Mouse (Mus musculus) kidney, postnatal 14 days (tissue): ENCODE results near the gene Gm20489.
A peak's percentile ranks its signal among the peaks of the same experiment; 100 is the strongest.

Experiments used
- DNase-seq: peaks from one replicate; pipeline ENCODE4 v3.0.0; 2022; ENCODE audit warnings: mixed read lengths

Gene Gm20489

DNA sequence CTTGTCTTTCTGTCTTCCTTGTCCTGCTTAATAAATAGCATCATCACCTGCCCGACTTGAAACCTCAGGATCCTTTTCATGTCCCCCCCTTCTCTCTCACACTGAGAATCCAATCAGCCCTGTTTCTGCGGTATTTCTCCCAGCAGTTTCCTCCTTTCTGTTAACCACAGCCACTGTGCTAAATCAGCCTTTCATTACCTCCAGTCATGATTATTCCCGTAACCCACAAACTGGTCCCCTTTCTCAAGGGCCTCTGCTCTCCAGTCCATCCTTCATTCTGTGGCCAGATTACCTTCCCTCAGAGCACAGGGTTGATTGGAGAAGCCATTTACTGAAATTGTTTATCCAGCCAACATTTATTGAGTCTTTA, at the start of gene Gm20489:
Gm20489 (minus strand) TSS at position 269 of the 370 bp plus-strand sequence.
- DNase-seq: no peak

DNA sequence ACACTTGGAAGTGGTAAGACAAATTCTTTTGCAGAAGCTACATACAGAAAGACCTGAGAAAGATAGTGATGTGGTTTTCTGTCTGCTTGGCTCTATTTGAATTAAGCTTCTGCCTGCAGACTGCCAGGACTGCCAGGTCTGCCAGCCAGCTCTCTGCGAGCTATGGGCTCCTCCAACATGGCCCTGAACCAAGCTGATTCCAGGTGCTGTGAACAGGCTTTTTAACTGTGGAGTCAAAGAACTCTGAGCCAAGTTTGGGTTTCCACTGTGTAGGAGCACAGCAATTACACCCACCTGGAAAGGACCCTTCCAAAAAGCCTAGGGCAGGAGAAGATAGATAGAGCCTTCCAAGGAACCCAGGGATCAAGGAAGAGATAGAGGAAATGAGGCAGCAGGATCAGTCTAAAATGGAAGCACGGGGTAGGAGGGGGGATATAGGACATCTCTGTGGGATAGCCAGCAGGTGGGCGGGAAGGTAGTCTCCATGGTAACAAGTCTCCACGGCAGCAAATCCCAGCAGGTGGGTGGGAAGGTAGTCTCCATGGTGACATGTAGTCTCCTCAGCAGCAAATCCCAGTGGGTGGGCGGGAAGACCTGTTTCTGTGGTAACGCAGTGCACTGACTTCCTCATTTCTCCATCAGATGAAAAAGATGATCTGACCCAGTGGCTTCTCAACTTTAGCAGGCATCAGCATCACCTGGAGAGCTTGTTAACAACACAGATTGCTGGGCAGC, 45.0 kb upstream of the Gm20489 start:
- DNase-seq: no peak

DNA sequence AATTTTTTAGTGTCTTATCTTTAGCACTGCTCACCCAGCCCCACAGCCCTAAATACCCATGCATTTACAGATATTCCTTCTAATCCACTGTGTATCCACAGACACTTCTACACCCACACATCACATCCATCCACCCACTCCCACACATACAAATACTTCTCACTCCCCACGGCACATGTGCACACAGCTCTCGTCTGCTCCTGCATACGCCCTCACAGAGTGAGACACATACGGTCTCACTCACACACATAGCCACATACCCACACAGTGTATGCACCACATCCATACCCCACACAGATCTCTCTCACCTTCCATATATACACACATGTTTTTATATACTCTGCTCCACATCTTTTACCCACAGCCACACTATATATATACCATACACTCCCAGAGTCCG, 40.5 kb upstream of the Gm20489 start:
- DNase-seq: no peak

DNA sequence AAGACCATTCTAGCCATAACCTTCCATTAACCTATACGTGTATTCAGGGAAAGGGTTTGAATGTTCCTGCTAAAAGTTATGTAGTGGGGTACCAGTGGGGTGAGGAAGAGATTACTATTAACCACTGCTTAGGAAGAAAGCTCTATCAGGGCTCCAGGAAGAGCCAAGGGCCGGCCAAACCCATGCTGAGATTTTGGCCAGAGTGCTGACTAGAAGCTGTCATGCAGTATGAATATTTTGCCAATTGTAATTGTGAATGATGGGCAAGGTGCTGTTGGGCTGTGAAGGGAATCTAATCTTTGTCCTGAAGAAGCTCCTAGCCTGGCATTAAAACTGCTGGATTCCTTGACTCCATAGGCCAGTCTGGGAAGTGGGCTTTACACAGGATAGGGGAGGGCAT, 35.8 kb upstream of the Gm20489 start:
- no peak for DNase-seq

DNA sequence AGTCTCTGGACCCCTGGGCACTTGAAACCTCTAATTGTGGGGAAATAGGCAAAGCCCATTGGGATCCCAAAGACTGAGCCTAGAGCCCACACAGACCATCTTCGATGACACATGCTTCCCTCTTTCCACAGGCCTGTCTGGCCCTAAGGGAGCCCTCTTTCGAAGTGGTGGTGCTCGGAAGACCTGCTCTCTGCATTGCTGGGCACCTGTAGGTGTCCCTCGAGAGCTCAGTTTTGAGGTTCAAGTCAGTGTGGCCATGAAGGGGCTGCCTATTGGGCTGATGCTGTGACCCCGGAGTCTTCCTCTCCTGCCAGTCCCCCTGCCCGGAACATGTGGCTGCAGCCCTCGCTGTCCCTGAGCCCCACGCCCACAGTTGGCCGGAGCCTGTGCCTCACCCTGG, 32.8 kb upstream of the Gm20489 start:
- DNase-seq: no peak

DNA sequence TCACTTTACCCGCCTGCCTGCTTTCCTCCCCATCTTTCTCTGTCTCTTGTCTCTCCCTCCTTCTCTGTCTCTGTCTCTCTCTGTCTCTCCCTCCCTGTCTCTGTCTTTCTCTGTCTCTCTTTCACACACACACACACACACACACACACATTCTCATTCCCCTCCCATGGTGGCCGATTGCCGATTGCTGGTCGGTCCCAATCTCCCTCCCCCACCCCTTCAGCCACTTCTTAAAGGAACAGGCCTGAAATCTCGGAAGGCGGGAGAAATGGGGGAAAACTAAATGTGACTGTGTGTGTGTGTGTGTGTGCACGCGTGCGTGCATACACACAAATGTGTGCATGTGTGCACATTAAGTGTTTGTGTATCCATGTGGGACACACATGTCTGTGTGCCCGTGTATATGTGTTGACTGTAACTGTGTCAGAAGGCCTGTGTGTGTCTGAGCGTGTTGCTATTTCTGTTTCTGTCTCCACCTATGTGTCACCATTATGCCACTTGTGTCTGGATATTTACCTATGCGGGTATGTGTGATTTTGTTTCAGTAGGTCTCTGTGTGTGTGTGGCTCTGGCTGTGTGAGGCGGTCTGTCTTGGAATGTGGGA, 31.7 kb upstream of the Gm20489 start:
- DNase-seq: no peak

DNA sequence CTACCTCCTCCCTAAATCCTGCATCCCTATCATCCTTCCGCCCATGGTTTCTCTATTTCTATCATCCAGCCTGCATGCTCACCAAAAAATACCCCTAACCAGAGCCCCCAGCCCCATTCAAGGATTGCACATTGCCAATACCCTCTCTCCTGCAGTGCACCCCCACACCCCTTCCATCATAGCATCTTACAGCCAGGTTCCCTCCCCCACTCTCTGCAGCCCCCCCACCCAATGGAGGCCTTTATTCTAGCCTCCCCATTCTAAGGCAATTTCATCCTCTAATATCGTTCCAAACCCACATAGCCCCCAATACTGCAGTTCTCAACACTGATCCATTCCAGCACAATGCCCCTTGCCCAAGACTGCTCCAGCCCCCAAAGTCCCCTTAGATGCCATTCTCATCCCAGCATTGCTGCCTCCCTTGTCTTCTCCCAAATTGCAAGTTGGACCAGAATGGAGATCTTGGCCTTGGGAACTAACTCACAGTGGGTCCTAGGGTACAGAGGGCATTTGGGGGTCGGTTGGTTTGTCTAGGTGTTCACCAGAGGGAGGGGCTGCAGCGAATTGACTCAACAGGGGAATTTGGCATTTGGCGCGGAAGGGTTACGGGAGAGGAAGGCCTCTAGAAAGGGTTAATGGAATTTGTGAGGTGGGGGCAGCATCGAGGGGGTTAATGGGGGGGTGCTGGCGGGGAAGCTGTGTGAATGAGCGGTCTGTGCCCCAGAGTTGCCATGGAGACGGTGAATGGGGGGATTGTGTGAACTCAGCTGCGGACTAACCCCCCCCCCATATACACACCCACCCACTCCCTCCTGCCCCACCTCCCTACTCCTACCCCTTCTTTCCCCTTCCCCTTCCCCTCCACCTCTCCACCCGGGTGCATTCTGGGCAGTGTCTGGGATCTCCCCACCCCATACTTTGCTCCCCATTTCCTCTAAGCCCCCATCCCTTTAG, 30.9 kb upstream of the Gm20489 start:
- DNase-seq: no peak

DNA sequence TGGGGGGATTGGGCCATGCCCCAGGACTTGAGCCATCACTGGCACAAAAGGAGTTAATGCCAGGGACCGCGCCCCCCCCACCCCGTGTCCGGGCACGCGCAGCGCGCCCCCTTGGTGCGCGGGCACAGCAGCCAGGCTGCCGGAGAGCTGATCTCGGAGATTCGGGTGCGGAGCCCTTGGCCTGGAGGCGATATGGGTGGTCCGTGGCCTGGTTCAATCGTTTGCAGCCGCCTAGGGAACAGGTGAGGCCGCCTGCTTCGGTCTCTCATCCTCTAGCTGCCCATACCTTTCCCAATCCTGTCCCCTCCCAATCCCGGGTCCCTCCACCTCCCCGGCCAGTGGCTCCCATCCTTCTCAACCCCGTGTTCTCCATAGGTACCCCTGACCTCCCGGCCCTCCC, 30.2 kb upstream of the Gm20489 start, which contains the start of gene Nlgn3:
Nlgn3 (plus strand) TSS at position 114 of the 400 bp plus-strand sequence.
- no peak for DNase-seq

DNA sequence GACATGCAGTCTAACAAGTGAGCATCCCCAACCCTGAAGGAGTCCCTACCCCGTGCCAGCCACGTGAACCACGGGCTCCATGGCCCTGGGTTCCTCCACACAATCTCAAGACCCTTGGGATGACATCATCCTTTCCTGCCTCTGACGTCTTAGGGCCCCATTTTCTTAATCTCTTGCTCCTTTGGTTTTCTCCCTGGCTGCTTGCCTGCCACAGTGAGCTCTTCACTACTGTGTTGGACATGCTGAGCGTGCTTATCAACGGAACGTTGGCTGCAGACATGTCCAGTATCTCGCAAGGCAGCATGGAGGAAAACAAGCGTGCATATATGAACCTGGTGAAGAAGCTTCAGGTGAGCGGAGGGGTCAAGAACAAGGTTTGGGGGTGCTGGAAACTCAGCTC, 21.3 kb upstream of the Gm20489 start:
- DNase-seq: no peak

DNA sequence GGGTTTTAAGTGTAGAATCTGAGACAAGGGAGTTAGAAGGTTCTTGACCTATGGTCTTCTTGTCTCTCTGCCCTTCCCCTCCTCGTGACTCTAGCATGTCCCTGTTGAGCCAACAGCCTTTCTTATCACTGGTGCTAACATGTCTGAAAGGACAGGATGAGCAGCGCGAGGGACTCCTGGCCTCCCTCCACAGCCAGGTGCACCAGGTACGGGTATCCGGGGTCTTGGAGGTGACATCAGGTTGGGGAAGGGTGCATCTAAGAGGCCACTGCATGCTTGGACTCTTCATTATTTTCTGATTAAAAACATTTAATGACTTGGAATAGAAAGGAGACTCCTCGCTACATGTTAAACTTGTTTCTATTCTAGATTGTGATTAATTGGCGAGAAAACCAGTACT, 20.2 kb upstream of the Gm20489 start:
- DNase-seq: no peak

DNA sequence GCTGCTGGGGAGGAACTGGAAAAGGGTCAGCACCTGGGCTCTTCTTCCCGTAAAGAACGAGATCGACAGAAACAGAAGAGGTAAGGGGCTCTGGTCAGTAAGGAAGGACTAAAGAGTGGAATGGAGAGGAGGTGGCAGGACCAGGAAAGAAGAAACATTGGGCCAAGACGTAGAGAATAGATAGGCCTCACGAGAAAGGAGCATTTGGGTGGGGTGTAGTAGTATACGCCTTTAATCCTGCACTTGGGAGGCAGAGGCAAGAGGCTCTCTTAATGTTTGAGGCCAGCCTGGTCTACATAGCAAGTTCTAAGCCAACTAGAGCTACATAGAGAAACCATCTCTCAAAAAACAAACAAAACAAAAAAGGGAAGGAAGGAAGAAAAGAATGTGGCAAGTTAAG, 19.6 kb upstream of the Gm20489 start:
- no peak for DNase-seq

DNA sequence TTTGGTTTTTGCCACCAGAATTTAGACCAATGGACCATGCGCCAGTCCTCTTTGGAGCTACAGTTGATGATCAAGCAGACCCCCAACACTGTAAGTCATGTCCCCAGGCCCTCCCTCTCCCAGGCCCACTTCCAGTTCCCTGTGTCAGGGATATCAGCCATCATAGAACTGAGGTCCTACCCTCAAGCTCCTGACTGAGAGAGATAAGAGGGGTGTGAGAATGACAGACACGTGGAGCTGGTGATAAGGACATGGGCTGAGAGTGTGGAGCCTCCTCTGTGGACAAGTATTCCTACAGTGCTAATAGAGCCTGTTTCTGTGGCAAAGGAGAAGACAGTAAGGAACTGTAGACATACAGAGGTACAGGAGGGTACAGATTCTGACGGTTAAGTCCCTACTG, 18.7 kb upstream of the Gm20489 start:
- DNase-seq: no peak

DNA sequence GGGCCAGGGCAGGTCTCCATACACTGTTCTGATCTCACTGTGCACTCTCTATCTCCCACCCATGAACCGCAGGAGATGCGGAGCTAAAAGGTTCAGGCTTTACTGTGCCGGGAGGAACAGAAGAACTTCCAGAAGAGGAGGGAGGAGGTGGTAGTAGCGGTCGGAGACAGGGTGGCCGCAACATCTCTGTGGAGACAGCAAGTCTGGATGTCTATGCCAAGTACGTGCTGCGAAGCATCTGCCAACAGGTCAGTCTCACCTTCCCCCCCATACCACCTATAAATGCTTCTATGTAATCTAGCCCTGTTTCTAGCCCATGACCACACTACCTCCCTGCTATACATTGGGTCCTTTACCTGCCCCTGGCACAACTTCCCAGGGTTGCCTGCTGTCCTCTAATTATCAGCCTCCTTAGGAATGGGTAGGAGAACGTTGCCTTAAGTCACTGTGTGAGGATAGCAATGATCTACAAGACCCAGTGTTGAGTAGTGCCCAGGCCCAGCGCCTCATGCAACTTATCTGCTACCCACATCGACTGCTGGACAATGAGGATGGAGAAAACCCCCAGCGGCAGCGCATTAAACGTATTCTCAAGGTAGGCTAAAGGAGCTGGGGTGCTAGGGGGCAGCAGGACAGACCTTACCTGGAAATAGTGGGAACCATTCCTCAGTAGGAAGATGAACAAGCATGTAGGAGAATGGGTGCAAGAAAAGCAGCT, 17.3 kb upstream of the Gm20489 start:
- no peak for DNase-seq

DNA sequence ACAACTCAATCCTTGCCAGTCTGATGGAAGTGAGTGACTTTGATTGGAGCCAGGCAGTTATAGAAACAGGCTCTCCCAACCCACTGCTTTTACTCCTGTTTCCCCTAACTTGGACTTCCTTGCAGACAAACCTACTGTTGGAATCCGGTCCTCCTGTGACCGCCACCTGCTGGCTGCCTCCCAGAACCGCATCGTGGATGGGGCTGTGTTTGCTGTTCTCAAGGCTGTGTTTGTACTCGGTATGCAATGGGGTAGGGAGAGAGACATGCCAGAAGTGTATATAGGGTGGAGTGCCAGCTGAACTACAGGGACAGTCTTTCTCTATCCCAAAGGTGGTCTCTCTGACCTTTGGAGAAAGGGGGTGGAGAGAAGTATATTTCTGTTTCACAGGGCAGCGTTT, 16.7 kb upstream of the Gm20489 start:
- DNase-seq: peak; percentile 54

DNA sequence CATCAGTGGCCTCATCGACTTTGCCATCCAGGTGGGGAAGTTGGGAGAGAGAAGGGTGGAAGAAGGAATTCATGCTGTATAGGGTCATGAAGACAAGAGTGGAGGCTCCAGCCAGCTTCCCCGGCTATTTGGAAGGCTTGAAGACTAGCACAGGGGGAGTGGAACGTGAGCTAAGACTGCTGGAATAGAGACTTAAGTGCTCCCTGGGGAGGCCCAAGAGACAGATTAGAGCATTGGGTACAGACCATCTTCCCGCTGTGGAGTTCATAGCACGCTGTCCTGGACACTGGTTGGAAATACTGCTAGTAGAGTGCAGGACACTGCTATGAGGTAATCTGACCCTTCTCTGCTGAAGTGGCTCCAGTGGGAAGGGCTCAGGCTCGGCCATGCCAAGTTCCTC, 14.0 kb upstream of the Gm20489 start:
- DNase-seq: no peak

DNA sequence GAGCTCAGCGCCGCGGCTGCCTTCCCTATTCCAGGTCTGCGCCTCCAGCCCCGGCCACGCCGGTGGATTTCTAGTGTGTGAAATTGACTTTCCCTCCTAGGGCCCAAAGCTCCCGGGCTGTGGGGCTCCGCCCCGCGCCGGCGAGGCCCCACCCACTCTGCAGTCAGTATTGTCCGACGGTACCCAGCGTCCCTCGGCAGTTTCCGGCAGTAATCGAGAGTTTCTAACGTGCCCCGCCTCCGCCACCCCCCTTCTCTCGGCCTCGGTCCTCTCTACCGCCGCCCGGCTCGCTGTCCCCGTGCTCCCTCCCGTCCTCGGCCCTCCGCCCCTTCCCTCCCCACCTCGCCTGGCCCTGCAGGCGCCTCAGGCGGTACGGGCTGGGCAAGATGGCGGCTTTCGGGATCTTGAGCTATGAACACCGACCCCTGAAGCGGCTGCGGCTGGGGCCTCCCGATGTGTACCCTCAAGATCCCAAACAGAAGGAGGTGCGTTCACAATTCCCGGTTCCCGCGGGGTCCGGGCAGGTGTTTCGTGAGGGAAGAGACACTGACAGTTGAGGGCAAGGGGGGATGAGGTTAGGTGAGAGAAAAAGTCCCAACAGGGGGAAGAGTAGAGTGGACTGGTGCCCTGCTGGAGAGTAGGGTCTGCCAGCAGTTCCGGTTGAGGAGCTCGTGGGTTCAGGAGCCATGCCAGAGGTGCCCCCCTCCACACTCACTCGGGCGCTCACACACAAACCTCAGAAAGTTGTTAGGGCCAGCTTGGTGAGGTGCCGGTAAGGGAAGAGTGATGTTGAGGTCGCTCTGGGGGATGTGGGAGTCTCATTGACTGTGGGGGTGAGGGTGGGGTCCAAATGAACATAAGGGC, 5.3 kb upstream of the Gm20489 start, which contains the start of gene Med12:
Med12 (plus strand) TSS at position 156 of the 864 bp plus-strand sequence.
- peak; percentile 94 for DNase-seq

DNA sequence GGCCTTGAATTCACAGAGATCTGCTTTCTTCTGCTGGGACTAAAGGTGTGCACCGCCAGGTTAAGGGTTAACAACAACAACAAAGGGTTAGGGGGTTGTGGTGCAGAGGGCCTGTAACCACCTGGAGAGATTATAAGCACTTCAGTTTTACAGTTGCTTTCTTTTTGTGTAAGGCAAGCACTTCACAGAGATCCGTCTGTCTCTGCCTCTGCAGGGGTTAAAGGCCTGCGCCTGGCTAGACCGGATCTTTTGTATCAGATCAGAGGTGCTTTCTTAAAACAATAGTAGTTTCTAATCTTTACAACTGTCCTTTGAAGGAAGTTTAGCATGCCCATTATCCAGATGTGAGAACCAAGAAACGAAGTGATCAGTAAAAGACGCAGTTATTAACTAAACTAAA, 4.6 kb upstream of the Gm20489 start:
- DNase-seq: no peak

DNA sequence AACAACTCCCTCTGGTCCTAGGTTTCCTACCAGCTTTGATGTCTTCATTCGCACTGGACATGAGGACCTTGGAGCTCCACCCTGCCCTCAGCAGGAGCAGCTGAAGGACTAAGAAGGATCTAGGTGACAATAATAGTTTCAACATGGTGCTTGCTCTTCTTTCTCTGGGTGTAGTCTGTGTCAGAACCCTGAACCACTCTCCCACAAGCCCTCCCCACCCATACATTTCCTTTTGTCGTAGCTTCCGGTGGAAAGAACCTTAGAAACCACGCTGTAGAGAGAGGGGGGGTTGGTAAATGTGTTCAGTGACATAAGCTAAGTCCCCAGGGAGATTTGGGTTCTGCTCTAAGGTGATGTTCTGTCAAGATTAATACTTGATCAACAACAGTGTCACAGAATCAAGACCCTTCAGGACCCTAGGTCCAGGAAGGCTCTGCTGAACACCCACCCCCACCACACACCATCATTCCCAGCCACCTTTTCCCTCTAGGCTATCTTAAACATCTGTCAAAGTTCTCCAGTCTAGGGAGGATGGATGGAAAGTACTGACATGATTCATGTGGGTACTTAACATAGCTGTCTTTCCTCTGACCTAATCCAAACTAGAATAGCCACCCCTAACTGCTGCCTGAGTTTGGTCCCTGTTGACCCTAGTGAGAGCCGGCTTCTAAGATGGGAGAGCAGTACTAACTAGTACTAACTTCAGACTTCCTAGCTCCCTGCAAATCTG, 633 bp downstream of the Gm20489 start, which contains the start of gene Il2rg:
Il2rg (minus strand) TSS at position 231 of the 730 bp plus-strand sequence.
- no peak for DNase-seq

DNA sequence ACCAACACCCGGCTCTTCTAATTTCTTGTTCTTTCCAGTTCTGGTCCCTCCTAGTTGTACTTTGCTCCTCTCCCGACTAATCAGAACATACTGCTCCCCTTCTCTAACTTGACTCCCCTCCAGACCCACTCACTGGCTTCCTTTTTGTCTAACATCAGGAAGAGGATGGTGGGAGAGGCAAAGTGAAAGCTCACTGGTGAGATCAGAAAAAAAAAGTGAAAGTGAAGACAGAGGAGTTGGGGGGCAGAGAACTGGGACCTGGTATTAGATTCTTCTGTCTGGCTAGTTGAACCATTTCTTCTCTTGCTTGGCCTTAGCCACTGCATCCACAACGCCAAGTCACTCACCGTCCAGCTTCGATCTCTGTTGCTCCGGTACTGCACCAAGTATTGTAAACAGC, 2.2 kb downstream of the Gm20489 start:
- DNase-seq: no peak

DNA sequence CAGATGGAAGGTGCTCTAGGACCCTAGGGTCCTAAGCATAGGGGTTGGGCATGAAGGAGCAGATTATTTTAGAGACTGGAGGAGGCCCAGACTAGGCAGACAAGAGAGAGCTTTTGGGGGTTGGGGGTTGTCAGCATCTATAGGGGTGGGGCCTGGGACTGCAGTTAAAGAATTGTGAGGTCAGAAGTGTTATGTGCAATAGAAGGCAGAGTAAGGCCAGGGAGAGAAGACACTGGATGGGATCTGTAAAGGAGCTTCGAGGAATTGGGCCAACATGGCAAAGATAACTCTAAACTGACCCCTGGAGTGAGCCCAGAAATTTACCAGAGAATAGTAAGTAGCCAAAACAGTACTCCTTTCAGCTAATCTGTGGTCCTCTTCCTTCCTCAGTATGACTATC, 4.9 kb downstream of the Gm20489 start, which contains the start of gene Gm614:
Gm614 (minus strand) TSS at position 101 of the 400 bp plus-strand sequence.
- no peak for DNase-seq
